Mouse (Mus musculus): ENCODE results near the gene Megf11. TPM values are rescaled to one million over a fixed set of nuclear protein-coding genes. Genes with fewer than 3 reads are reported as not detected.

Gene Megf11
- polyA plus RNA-seq, 1 experiment = 0.06 TPM

- TF ChIP-seq SRF (IDR thresholded peaks at IDR 0.05; ENCODE audit: control insufficient read depth, insufficient read length, low read depth) (no peak), MAX (IDR thresholded peaks at IDR 0.05; ENCODE audit: low read depth) (no peak), MYOG (IDR thresholded peaks at IDR 0.05; ENCODE audit: control insufficient read depth in 1 of 3, insufficient read depth in 1 of 3, insufficient read length in 2 of 3, low read depth in 2 of 3) (no peak), CEBPB (IDR thresholded peaks at IDR 0.05; ENCODE audit: insufficient read depth, poor library complexity, severe bottlenecking) (no peak), REST (IDR thresholded peaks at IDR 0.05; ENCODE audit: insufficient read depth, insufficient read length) (no peak), USF1 (IDR thresholded peaks at IDR 0.05; ENCODE audit: low read depth) (no peak), TCF12 (IDR thresholded peaks at IDR 0.05; ENCODE audit: insufficient read depth, poor library complexity, severe bottlenecking) (no peak), E2F4 (IDR thresholded peaks at IDR 0.05; ENCODE audit: insufficient read depth) (no peak), TCF3 (IDR thresholded peaks at IDR 0.05; ENCODE audit: insufficient read length, low read depth) (no peak), POLR2AphosphoS2 (IDR thresholded peaks at IDR 0.05; ENCODE audit: insufficient read length, low read depth) (no peak), POLR2A (IDR thresholded peaks at IDR 0.05; ENCODE audit: insufficient read length, low read depth) (no peak), MYOD1 (IDR thresholded peaks at IDR 0.05; ENCODE audit: control insufficient read depth in 1 of 3, insufficient read length in 2 of 3, low read depth in 2 of 3) (no peak)
- Histone ChIP-seq H3ac (ENCODE audit: control insufficient read depth, insufficient read length) (no peak overlapping the region), H3K36me3 (ENCODE audit: control insufficient read depth, insufficient read depth) (no peaks in the 10 kb centered on the region), H3K27me3 (ENCODE audit: control insufficient read depth, insufficient read depth, insufficient read length) (peaks cover 53% of the 10 kb centered on the region), H3K4me2 (ENCODE audit: low read depth) (no peak overlapping the region), H3K79me2 (ENCODE audit: control insufficient read depth, insufficient read depth) (no peaks in the 10 kb centered on the region), H3K4me3 (no peak overlapping the region)
Measured at GRCm38 (mm10) chr9:64551307-64551706, 165.9 kb downstream of the Megf11 start.

DNA sequence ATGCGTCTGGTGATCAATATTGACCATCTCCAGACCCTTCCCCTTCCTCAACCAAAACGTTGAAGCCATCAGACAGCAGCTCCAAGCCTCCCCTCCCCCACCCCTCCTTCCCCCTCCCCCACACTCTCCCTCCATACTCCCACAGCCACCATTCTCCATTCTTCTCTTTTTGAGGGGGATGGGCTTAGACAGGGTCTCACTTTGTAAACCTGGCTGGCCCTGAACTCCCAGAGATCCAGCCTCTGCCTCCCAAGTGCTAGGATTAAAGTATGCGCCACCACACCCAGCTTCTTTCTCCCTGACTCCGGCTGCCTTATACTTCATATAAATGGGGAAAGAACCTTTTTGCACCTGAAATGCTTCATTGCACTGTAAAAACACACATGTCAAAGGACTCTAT is 166.6 kb downstream of the Megf11 start:
- H3ac ChIP-seq (ENCODE audit: control insufficient read depth, insufficient read length) = no peak overlapping the region
- no peak overlapping the region for H3K4me3 ChIP-seq
- no peak for TF ChIP-seq MYOG (IDR thresholded peaks at IDR 0.05; ENCODE audit: control insufficient read depth in 1 of 3, insufficient read depth in 1 of 3, insufficient read length in 2 of 3, low read depth in 2 of 3)
- no peak for TF ChIP-seq TCF12 (IDR thresholded peaks at IDR 0.05; ENCODE audit: insufficient read depth, poor library complexity, severe bottlenecking)
- TF ChIP-seq POLR2AphosphoS2 (IDR thresholded peaks at IDR 0.05; ENCODE audit: insufficient read length, low read depth) = no peak
- TF ChIP-seq TCF3 (IDR thresholded peaks at IDR 0.05; ENCODE audit: insufficient read length, low read depth) = no peak
- no peak for TF ChIP-seq E2F4 (IDR thresholded peaks at IDR 0.05; ENCODE audit: insufficient read depth)
- no peak for TF ChIP-seq MAX (IDR thresholded peaks at IDR 0.05; ENCODE audit: low read depth)
- no peak for TF ChIP-seq USF1 (IDR thresholded peaks at IDR 0.05; ENCODE audit: low read depth)
- TF ChIP-seq REST (IDR thresholded peaks at IDR 0.05; ENCODE audit: insufficient read depth, insufficient read length) = no peak
- TF ChIP-seq CEBPB (IDR thresholded peaks at IDR 0.05; ENCODE audit: insufficient read depth, poor library complexity, severe bottlenecking) = no peak
- no peak for TF ChIP-seq MYOD1 (IDR thresholded peaks at IDR 0.05; ENCODE audit: control insufficient read depth in 1 of 3, insufficient read length in 2 of 3, low read depth in 2 of 3)
- no peaks in the 10 kb centered on the region for H3K79me2 ChIP-seq (ENCODE audit: control insufficient read depth, insufficient read depth)
- H3K27me3 ChIP-seq (ENCODE audit: control insufficient read depth, insufficient read depth, insufficient read length) = peaks cover 49% of the 10 kb centered on the region
- H3K4me2 ChIP-seq (ENCODE audit: low read depth) = no peak overlapping the region
- H3K36me3 ChIP-seq (ENCODE audit: control insufficient read depth, insufficient read depth) = no peaks in the 10 kb centered on the region

DNA sequence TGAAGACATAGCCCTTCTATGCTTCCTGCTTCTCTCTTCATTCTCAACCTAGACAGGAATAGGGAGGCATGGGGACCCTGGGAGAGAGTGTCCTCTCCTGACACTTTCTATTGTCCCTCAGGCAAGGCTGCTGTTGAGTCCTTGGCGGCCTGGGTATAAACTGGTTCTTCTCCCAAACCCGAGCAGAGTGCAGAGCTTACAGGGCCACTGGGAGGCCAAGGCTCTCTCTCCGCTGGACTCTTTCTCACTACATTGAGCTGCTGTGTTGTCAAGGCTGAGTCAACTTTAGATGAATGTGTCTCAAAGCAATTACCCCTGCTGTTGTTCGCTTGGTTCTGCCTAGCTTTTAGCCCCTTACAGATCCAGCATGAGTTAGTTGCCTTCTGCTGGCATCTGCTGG is 168.0 kb downstream of the Megf11 start:
- Histone ChIP-seq H3K36me3 (ENCODE audit: control insufficient read depth, insufficient read depth) (no peaks in the 10 kb centered on the region), H3ac (ENCODE audit: control insufficient read depth, insufficient read length) (no peak overlapping the region), H3K4me3 (no peak overlapping the region), H3K4me2 (ENCODE audit: low read depth) (no peak overlapping the region), H3K27me3 (ENCODE audit: control insufficient read depth, insufficient read depth, insufficient read length) (peaks cover 38% of the 10 kb centered on the region), H3K79me2 (ENCODE audit: control insufficient read depth, insufficient read depth) (no peaks in the 10 kb centered on the region)
- TF ChIP-seq POLR2A (IDR thresholded peaks at IDR 0.05; ENCODE audit: insufficient read length, low read depth) (no peak), MYOD1 (IDR thresholded peaks at IDR 0.05; ENCODE audit: control insufficient read depth in 1 of 3, insufficient read length in 2 of 3, low read depth in 2 of 3) (no peak), SRF (IDR thresholded peaks at IDR 0.05; ENCODE audit: control insufficient read depth, insufficient read length, low read depth) (no peak), POLR2AphosphoS2 (IDR thresholded peaks at IDR 0.05; ENCODE audit: insufficient read length, low read depth) (no peak), REST (IDR thresholded peaks at IDR 0.05; ENCODE audit: insufficient read depth, insufficient read length) (no peak)

DNA sequence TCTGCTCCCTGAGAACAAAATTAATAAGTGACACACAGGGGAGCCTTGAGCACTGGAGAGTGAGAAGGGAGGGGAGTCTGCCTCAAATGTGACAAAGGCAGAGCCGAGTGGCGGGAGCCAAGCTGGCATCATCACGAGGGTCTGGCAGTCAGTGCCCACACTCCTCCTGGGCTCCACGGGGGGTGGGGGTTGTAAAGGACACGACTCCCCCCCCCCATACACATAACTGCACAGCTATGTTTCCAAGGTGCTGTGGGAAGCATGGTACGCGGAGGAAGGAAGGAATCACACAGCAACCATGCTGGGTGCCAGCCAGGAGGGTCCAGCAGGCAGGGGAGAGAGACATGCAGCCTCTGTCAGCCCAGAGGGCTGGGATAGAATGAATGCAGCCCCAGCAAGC is 170.2 kb downstream of the Megf11 start:
- Histone ChIP-seq H3ac (ENCODE audit: control insufficient read depth, insufficient read length) (no peak overlapping the region), H3K4me2 (ENCODE audit: low read depth) (no peak overlapping the region), H3K36me3 (ENCODE audit: control insufficient read depth, insufficient read depth) (no peaks in the 10 kb centered on the region), H3K79me2 (ENCODE audit: control insufficient read depth, insufficient read depth) (no peaks in the 10 kb centered on the region), H3K4me3 (no peak overlapping the region), H3K27me3 (ENCODE audit: control insufficient read depth, insufficient read depth, insufficient read length) (peaks cover 38% of the 10 kb centered on the region)
- TF ChIP-seq MAX (IDR thresholded peaks at IDR 0.05; ENCODE audit: low read depth) (no peak), SRF (IDR thresholded peaks at IDR 0.05; ENCODE audit: control insufficient read depth, insufficient read length, low read depth) (no peak), USF1 (IDR thresholded peaks at IDR 0.05; ENCODE audit: low read depth) (no peak), POLR2AphosphoS2 (IDR thresholded peaks at IDR 0.05; ENCODE audit: insufficient read length, low read depth) (no peak), E2F4 (IDR thresholded peaks at IDR 0.05; ENCODE audit: insufficient read depth) (no peak)

DNA sequence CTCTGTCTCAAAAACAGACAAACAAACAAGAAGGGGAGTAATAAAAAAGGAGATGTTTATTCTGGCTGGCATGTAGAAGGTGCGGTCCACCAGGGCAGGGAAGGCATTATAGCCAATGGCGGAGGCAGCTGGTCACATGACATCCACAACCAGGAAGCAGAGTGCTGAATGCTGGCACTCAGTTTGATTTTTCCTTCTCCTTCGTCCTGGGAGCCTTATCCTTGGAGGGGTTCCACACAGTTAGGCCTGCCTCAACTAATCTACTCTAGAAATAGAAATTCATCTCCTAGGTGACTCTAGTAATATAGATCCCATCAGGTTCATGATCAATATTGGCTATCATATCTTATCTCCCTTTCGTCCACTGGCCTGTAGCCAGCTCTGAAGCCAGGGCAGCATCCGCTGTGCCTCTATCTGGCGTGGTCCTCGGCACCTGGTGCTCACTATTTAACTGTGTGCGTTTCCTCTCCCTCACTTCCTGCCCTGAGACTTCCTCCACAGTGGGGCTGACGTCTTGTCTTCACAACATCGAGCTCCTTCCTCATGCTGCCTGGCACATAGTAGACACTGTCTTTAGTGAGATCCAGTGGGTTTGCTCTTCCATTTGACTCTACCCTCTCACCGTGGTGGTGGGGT is 171.8 kb downstream of the Megf11 start:
- no peak overlapping the region for H3ac ChIP-seq (ENCODE audit: control insufficient read depth, insufficient read length)
- TF ChIP-seq MYOD1 (IDR thresholded peaks at IDR 0.05; ENCODE audit: control insufficient read depth in 1 of 3, insufficient read length in 2 of 3, low read depth in 2 of 3) (no peak), MYOG (IDR thresholded peaks at IDR 0.05; ENCODE audit: control insufficient read depth in 1 of 3, insufficient read depth in 1 of 3, insufficient read length in 2 of 3, low read depth in 2 of 3) (no peak), TCF3 (IDR thresholded peaks at IDR 0.05; ENCODE audit: insufficient read length, low read depth) (no peak)
- no peaks in the 10 kb centered on the region for H3K36me3 ChIP-seq (ENCODE audit: control insufficient read depth, insufficient read depth)
- no peak overlapping the region for H3K4me2 ChIP-seq (ENCODE audit: low read depth)
- no peaks in the 10 kb centered on the region for H3K79me2 ChIP-seq (ENCODE audit: control insufficient read depth, insufficient read depth)
- peaks cover 37% of the 10 kb centered on the region for H3K27me3 ChIP-seq (ENCODE audit: control insufficient read depth, insufficient read depth, insufficient read length)
- no peak overlapping the region for H3K4me3 ChIP-seq

Measured in myocyte (in vitro differentiated cells).